Mouse (Mus musculus) layer of hippocampus, adult 9-10 months (tissue): ENCODE results near the gene Arhgap40.
A peak's percentile ranks its signal among the peaks of the same experiment; 100 is the strongest.

Experiments
- DNase-seq: peaks from one replicate; pipeline ENCODE4 v3.0.0; 2022; ENCODE audit warnings: low spot score

Arhgap40 gene

GRCm38 (mm10) chr2:158550067-158550466 is 37.5 kb downstream of the Arhgap40 start:
- peak; percentile 60 for DNase-seq

GRCm38 (mm10) chr2:158554366-158554765 is 41.8 kb downstream of the Arhgap40 start:
- DNase-seq = no peak

- DNase-seq = no peak
Measured at GRCm38 (mm10) chr2:158555252-158555651, 42.7 kb downstream of the Arhgap40 start.

- no peak for DNase-seq
Measured at GRCm38 (mm10) chr2:158555812-158556211, 43.2 kb downstream of the Arhgap40 start.

GRCm38 (mm10) chr2:158556225-158556624 is 43.6 kb downstream of the Arhgap40 start:
- DNase-seq = peak; percentile 55

GRCm38 (mm10) chr2:158556750-158557149 is 44.2 kb downstream of the Arhgap40 start:
- DNase-seq = no peak

- no peak for DNase-seq
Measured at GRCm38 (mm10) chr2:158559945-158560344, 47.3 kb downstream of the Arhgap40 start.

GRCm38 (mm10) chr2:158560801-158561200 is 48.2 kb downstream of the Arhgap40 start:
- DNase-seq = no peak

- DNase-seq = no peak
Measured at GRCm38 (mm10) chr2:158561371-158562144, 49.0 kb downstream of the Arhgap40 start.

- DNase-seq = no peak
Measured at GRCm38 (mm10) chr2:158570421-158571081, 58.0 kb downstream of the Arhgap40 start.

GRCm38 (mm10) chr2:158579979-158580378 is 67.4 kb downstream of the Arhgap40 start:
- DNase-seq = no peak

GRCm38 (mm10) chr2:158584621-158585358 is 72.2 kb downstream of the Arhgap40 start:
- DNase-seq = no peak

- no peak for DNase-seq
Measured at GRCm38 (mm10) chr2:158588524-158589271, 76.1 kb downstream of the Arhgap40 start.

GRCm38 (mm10) chr2:158590495-158590894 is 77.9 kb downstream of the Arhgap40 start:
- no peak for DNase-seq

- no peak for DNase-seq
Measured at GRCm38 (mm10) chr2:158591286-158591685, 78.7 kb downstream of the Arhgap40 start.

GRCm38 (mm10) chr2:158593371-158593770 is 80.8 kb downstream of the Arhgap40 start:
- DNase-seq = no peak

GRCm38 (mm10) chr2:158595103-158595502 is 82.5 kb downstream of the Arhgap40 start:
- DNase-seq = no peak

GRCm38 (mm10) chr2:158595577-158595976 is 83.0 kb downstream of the Arhgap40 start:
- no peak for DNase-seq

GRCm38 (mm10) chr2:158596803-158597202 is 84.2 kb downstream of the Arhgap40 start:
- no peak for DNase-seq
